Mouse (Mus musculus) CH12.LX (cell line): ENCODE results near the gene Sgtb. TPM values are rescaled to one million over a fixed set of nuclear protein-coding genes. Genes with fewer than 3 reads are reported as not detected.

Experiments
- DNase-seq: peaks from one replicate; pipeline ENCODE4 v3.0.0-alpha.2; 2013; ENCODE audit errors: extremely low read depth
- H3K27ac ChIP-seq: 2 replicates; pipeline ENCODE4 v1.5.1; 2012; ENCODE audit warnings: low read depth, mild to moderate bottlenecking, control low read depth, moderate library complexity; ENCODE audit not compliant: insufficient read depth
- H3K27me3 ChIP-seq: replicated peaks from 2 replicates; pipeline ENCODE3; 2012; ENCODE audit warnings: inconsistent platforms
- H3K36me3 ChIP-seq, 2 experiments: replicated peaks in 1 of 2; 2 replicates each; pipeline versions ENCODE3 to v1.6.1; 2012; ENCODE audit warnings: inconsistent platforms in 1 of 2, low read length in 1 of 2, mild to moderate bottlenecking in 1 of 2, mixed read lengths in 1 of 2, moderate library complexity in 1 of 2; ENCODE audit not compliant: control insufficient read depth in 1 of 2, insufficient read depth in 1 of 2
- H3K4me1 ChIP-seq, 2 experiments: 2 replicates each; pipeline ENCODE4 v1.6.1; 2012; ENCODE audit warnings: inconsistent platforms in 1 of 2, moderate library complexity in 1 of 2; ENCODE audit not compliant: insufficient read depth in 2 of 2, control insufficient read depth in 1 of 2
- H3K4me2 ChIP-seq: 2 replicates; pipeline ENCODE4 v1.6.1; 2012; ENCODE audit warnings: low read depth, mild to moderate bottlenecking, control low read depth; ENCODE audit not compliant: poor library complexity, insufficient read depth, severe bottlenecking
- H3K4me3 ChIP-seq, 3 experiments: fragments of 150-350 bp in 1 of 3; sonication (generic) in 1 of 3; replicated peaks in 1 of 3; 2 replicates each; pipeline versions ENCODE3 to v1.5.1; 2011 to 2012; ENCODE audit warnings: low read depth in 2 of 3, low read length in 2 of 3, mild to moderate bottlenecking in 2 of 3, moderate library complexity in 2 of 3, control low read depth in 1 of 3, improper control_type of control experiment in 1 of 3, inconsistent platforms in 1 of 3, mixed read lengths in 1 of 3; ENCODE audit not compliant: poor library complexity in 1 of 3
- H3K79me2 ChIP-seq: replicated peaks from 2 replicates; pipeline ENCODE4 v1.6.1; 2012; ENCODE audit warnings: mild to moderate bottlenecking, moderate library complexity; ENCODE audit not compliant: control insufficient read depth, poor library complexity, insufficient read depth, severe bottlenecking; ENCODE audit errors: extremely low read depth
- H3K9ac ChIP-seq: 2 replicates; pipeline ENCODE4 v1.6.1; 2012; ENCODE audit warnings: low read depth, mild to moderate bottlenecking, control low read depth, moderate library complexity; ENCODE audit not compliant: insufficient read depth
- H3K9me3 ChIP-seq: replicated peaks from 2 replicates; pipeline ENCODE3; 2012; ENCODE audit warnings: low read length, inconsistent platforms, mixed read lengths
- BHLHE40 ChIP-seq: IDR thresholded peaks from 2 replicates; pipeline ENCODE4 v1.6.1; 2011; ENCODE audit warnings: mild to moderate bottlenecking, low read depth, low read length, improper control_type of control experiment
- CHD1 ChIP-seq: IDR thresholded peaks from 2 replicates; pipeline ENCODE4 v1.6.1; 2012; ENCODE audit warnings: low read depth, low read length, improper control_type of control experiment, inconsistent platforms
- CHD2 ChIP-seq: IDR thresholded peaks from 2 replicates; pipeline ENCODE4 v1.6.1; 2011; ENCODE audit warnings: low read length, improper control_type of control experiment
- E2F4 ChIP-seq: IDR thresholded peaks from 2 replicates; pipeline ENCODE4 v1.6.1; 2011; ENCODE audit warnings: low read depth, low read length, improper control_type of control experiment; ENCODE audit not compliant: insufficient replicate concordance
- ELF1 ChIP-seq: IDR thresholded peaks from 2 replicates; pipeline ENCODE4 v1.6.1; 2014; ENCODE audit warnings: low read depth, mild to moderate bottlenecking, inconsistent platforms, low read length, improper control_type of control experiment
- EP300 ChIP-seq: IDR thresholded peaks from 2 replicates; pipeline ENCODE4 v1.6.1; 2011; ENCODE audit warnings: low read length, improper control_type of control experiment
- ETS1 ChIP-seq: conservative IDR thresholded peaks from 2 replicates; pipeline ENCODE4 v1.6.1; 2012; ENCODE audit warnings: low read depth, mild to moderate bottlenecking, inconsistent platforms, low read length, improper control_type of control experiment, moderate library complexity
- GABPA ChIP-seq: IDR thresholded peaks from 2 replicates; pipeline ENCODE4 v1.6.1; 2012; ENCODE audit warnings: low read depth, low read length, improper control_type of control experiment, inconsistent platforms; ENCODE audit not compliant: insufficient replicate concordance
- HCFC1 ChIP-seq: IDR thresholded peaks from 2 replicates; pipeline ENCODE4 v1.6.1; 2012; ENCODE audit warnings: low read depth, mild to moderate bottlenecking, inconsistent platforms, low read length, improper control_type of control experiment
- IRF4 ChIP-seq: IDR thresholded peaks from 2 replicates; pipeline ENCODE4 v1.6.1; 2014; ENCODE audit warnings: low read depth, mild to moderate bottlenecking, inconsistent platforms, low read length, improper control_type of control experiment
- JUN ChIP-seq: IDR thresholded peaks from 2 replicates; pipeline ENCODE4 v1.6.1; 2011; ENCODE audit warnings: low read depth, mild to moderate bottlenecking, low read length, improper control_type of control experiment, moderate library complexity; ENCODE audit not compliant: insufficient read depth
- JUND ChIP-seq: conservative IDR thresholded peaks from 2 replicates; pipeline ENCODE4 v1.6.1; 2011; ENCODE audit warnings: low read depth, low read length, improper control_type of control experiment
- KAT2A ChIP-seq: IDR thresholded peaks from 2 replicates; pipeline ENCODE4 v1.6.1; 2012; ENCODE audit warnings: low read length, improper control_type of control experiment, inconsistent platforms; ENCODE audit not compliant: insufficient replicate concordance
- MAX ChIP-seq: IDR thresholded peaks from 2 replicates; pipeline ENCODE4 v1.6.1; 2011; ENCODE audit warnings: low read length, improper control_type of control experiment
- MXI1 ChIP-seq: IDR thresholded peaks from 2 replicates; pipeline ENCODE4 v1.6.1; 2011; ENCODE audit warnings: mild to moderate bottlenecking, low read depth, low read length, improper control_type of control experiment
- POLR2A ChIP-seq: IDR thresholded peaks from 2 replicates; pipeline ENCODE4 v1.6.1; 2011; ENCODE audit warnings: low read depth, mild to moderate bottlenecking, improper control_type of control experiment, low read length
- POLR2AphosphoS2 ChIP-seq: IDR thresholded peaks from 2 replicates; pipeline ENCODE4 v1.6.1; 2011; ENCODE audit warnings: low read depth, low read length, improper control_type of control experiment
- RAD21 ChIP-seq: IDR thresholded peaks from 2 replicates; pipeline ENCODE4 v1.6.1; 2011; ENCODE audit warnings: low read depth, mild to moderate bottlenecking, low read length, improper control_type of control experiment, moderate library complexity
- RCOR1 ChIP-seq: conservative IDR thresholded peaks from 2 replicates; pipeline ENCODE4 v1.6.1; 2012; ENCODE audit warnings: low read depth, mild to moderate bottlenecking, inconsistent platforms, low read length, improper control_type of control experiment
- SIN3A ChIP-seq: IDR thresholded peaks from 2 replicates; pipeline ENCODE4 v1.6.1; 2012; ENCODE audit warnings: low read length, improper control_type of control experiment, inconsistent platforms
- USF1 ChIP-seq: IDR thresholded peaks from 2 replicates; pipeline ENCODE4 v1.6.1; 2014; ENCODE audit warnings: low read depth, mild to moderate bottlenecking, inconsistent platforms, low read length, improper control_type of control experiment
- USF2 ChIP-seq: conservative IDR thresholded peaks from 2 replicates; pipeline ENCODE4 v1.6.1; 2011; ENCODE audit warnings: low read depth, low read length, improper control_type of control experiment
- ZC3H11A ChIP-seq: IDR thresholded peaks from 2 replicates; pipeline ENCODE4 v1.6.1; 2012; ENCODE audit warnings: low read depth, mild to moderate bottlenecking, inconsistent platforms, low read length, improper control_type of control experiment
- ZKSCAN1 ChIP-seq: IDR thresholded peaks from 2 replicates; pipeline ENCODE4 v1.6.1; 2012; ENCODE audit warnings: low read depth, inconsistent platforms, low read length, improper control_type of control experiment, borderline replicate concordance
- ZMIZ1 ChIP-seq: IDR thresholded peaks from 2 replicates; pipeline ENCODE4 v1.6.1; 2012; ENCODE audit warnings: low read depth, mild to moderate bottlenecking, inconsistent platforms, low read length, improper control_type of control experiment
- dilution Hi-C: fragments of 300-500 bp; cut with MboI; formaldehyde crosslinking; loops from 2 replicates; pipeline ENCODE4 v1.14.3; 2020; ENCODE audit warnings: low sequenced_read_pairs; ENCODE audit not compliant: extremely low pct_unique_long_range_greater_than_20kb, extremely low pct_ligation_motif_present
- in situ Hi-C: fragments of 300-500 bp; cut with MboI; formaldehyde crosslinking; loops from 3 replicates; pipeline ENCODE4 v1.14.3; 2019; ENCODE audit warnings: low sequenced_read_pairs, low pct_ligation_motif_present, low pct_unique_long_range_greater_than_20kb, mixed read lengths
- polyA plus RNA-seq: library from polyadenylated mRNA; unstranded; fragments of >175 nt; gene quantifications from 2 replicates; pipeline ENCODE4 v1.2.1, GENCODE M21; 2012; ENCODE audit warnings: low read depth; ENCODE audit not compliant: insufficient read length
- total RNA-seq, 2 experiments: library from RNA; depleted of rRNA; stranded (reverse); fragments of 300-350 nt in 1 of 2; fragments of >200 nt in 1 of 2; gene quantifications; 2 replicates each; pipeline ENCODE4 v1.2.3; 2012 to 2014

Gene Sgtb
- total and polyA plus RNA-seq, 3 experiments: 3.1 to 5.0 (median 3.5) TPM

DNA sequence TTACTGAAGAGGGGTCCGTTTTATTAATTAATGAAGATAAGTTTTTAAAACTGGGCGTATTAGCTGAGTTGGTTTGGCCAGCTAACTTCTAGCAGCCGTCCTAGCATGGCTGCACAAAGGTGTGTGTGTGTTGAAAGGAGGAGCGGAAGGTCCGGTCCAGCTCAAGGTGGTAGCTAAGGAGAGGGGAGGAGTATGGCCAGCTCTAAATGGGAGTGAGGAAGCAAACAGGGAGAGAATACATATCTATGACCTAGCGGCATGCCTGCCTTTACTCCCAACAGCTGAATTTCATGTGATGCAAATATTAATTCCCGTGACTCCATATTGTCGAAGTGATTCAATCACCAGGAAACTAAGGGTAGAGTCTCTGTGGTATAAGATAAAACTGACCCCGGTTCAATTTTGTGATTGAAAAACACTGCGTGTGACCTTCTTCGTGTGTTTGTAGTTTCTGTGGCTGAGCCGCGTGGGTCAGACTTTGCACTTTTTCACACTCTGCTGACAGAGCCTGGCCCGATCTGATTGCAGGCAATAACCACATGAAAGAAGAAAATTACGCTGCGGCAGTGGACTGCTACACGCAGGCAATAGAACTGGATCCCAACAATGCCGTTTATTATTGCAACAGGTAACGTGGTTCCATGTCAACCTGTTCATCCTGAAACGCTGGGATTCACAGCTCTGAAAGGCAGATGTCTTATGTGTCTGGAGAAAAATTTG lies 14.3 kb downstream of the Sgtb start:
- Histone ChIP-seq H3K27ac (no peak overlapping the region), H3K9me3 (no peaks in the 10 kb centered on the region), H3K27me3 (no peaks in the 10 kb centered on the region), H3K4me1 (no peaks in the 10 kb centered on the region), H3K4me2 (no peak overlapping the region), H3K79me2 (no peaks in the 10 kb centered on the region), H3K4me3 (no peak overlapping the region), H3K36me3 (peaks cover 12 to 33% of the 10 kb centered on the region in 2 experiments), H3K9ac (no peak overlapping the region)
- in situ Hi-C loops (no loop called here), dilution Hi-C loops (no loop called here)
- no peak for DNase-seq
- no peak for TF ChIP-seq IRF4
- TF ChIP-seq CHD1: no peak
- TF ChIP-seq SIN3A: no peak
- no peak for TF ChIP-seq CHD2
- no peak for TF ChIP-seq RCOR1
- no peak for TF ChIP-seq USF2
- no peak for TF ChIP-seq GABPA
- TF ChIP-seq KAT2A: no peak
- TF ChIP-seq ELF1: no peak

DNA sequence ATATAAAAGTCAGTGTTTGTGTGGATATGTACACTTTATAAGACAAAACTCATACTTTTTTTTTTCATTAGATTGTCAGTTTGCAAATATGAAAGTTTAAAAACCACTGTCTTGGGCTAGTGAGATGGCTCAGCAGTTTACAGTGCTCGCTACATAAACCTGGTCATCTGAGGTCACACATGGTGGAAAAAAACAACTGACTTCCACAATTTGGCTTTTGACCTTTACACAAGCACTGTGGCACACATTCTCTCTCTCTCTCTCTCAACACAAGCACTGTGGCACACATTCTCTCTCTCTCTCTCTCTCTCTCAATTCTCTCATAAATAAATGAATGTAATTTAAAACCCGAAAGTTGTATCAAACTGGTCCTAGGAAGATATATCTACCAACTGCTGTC lies 23.0 kb downstream of the Sgtb start:
- Histone ChIP-seq H3K4me2 (no peak overlapping the region), H3K9ac (no peak overlapping the region), H3K4me1 (no peaks in the 10 kb centered on the region), H3K4me3 (no peak overlapping the region), H3K27ac (no peak overlapping the region), H3K27me3 (no peaks in the 10 kb centered on the region), H3K9me3 (no peaks in the 10 kb centered on the region), H3K79me2 (no peaks in the 10 kb centered on the region), H3K36me3 (peaks cover 6 to 48% of the 10 kb centered on the region in 2 experiments)
- dilution Hi-C loops (no loop called here), in situ Hi-C loops (no loop called here)
- no peak for DNase-seq
- no peak for TF ChIP-seq JUN
- no peak for TF ChIP-seq USF1
- no peak for TF ChIP-seq KAT2A
- TF ChIP-seq MAX: no peak
- TF ChIP-seq JUND: no peak
- no peak for TF ChIP-seq ZKSCAN1
- TF ChIP-seq RAD21: no peak
- TF ChIP-seq ETS1: no peak
- TF ChIP-seq ZC3H11A: no peak
- no peak for TF ChIP-seq E2F4
- no peak for TF ChIP-seq POLR2AphosphoS2
- TF ChIP-seq MXI1: no peak
- no peak for TF ChIP-seq ZMIZ1
- no peak for TF ChIP-seq GABPA
- no peak for TF ChIP-seq BHLHE40
- no peak for TF ChIP-seq POLR2A
- no peak for TF ChIP-seq RCOR1
- TF ChIP-seq HCFC1: no peak
- TF ChIP-seq EP300: no peak
